Mouse (Mus musculus) MEL (cell line): ENCODE measurements around the gene Slc34a1. TPM values are rescaled to one million over a fixed set of nuclear protein-coding genes. Genes with fewer than 3 reads are reported as not detected.
A peak's percentile ranks its signal among the peaks of the same experiment; 100 is the strongest.

Source experiments
- DNase-seq: peaks from one replicate; pipeline ENCODE4 v3.0.0; 2011; ENCODE audit warnings: low read depth, low spot score
- H3K27ac ChIP-seq: 2 replicates; pipeline ENCODE4 v1.5.1; 2012; ENCODE audit warnings: low read depth, mild to moderate bottlenecking, control low read depth, low read length, moderate library complexity; ENCODE audit not compliant: control insufficient read depth
- H3K27me3 ChIP-seq, 2 experiments: fragments of 150-350 bp in 1 of 2; sonication (generic) in 1 of 2; 2 replicates each; pipeline ENCODE4 v1.6.1; 2012; ENCODE audit warnings: low read length in 2 of 2, mild to moderate bottlenecking in 2 of 2, improper control_type of control experiment in 1 of 2, moderate library complexity in 1 of 2; ENCODE audit not compliant: insufficient read depth in 2 of 2, control insufficient read depth in 1 of 2
- H3K36me3 ChIP-seq, 2 experiments: 2 replicates each; pipeline ENCODE4 v1.6.1; 2012 to 2014; ENCODE audit warnings: low read length in 2 of 2, improper control_type of control experiment in 1 of 2, inconsistent platforms in 1 of 2, mild to moderate bottlenecking in 1 of 2; ENCODE audit not compliant: insufficient read depth in 2 of 2, control insufficient read depth in 1 of 2
- H3K4me1 ChIP-seq, 2 experiments: fragments of 150-350 bp in 1 of 2; sonication (generic) in 1 of 2; 2 replicates each; pipeline ENCODE4 v1.6.1; 2012; ENCODE audit warnings: low read length in 2 of 2, improper control_type of control experiment in 1 of 2, mild to moderate bottlenecking in 1 of 2; ENCODE audit not compliant: insufficient read depth in 2 of 2, control insufficient read depth in 1 of 2
- H3K4me3 ChIP-seq, 2 experiments: fragments of 150-350 bp in 1 of 2; sonication (generic) in 1 of 2; 2 replicates each; pipeline ENCODE4 v1.5.1; 2012; ENCODE audit warnings: low read depth in 2 of 2, low read length in 2 of 2, mild to moderate bottlenecking in 2 of 2, moderate library complexity in 2 of 2, control low read depth in 1 of 2, improper control_type of control experiment in 1 of 2; ENCODE audit not compliant: control insufficient read depth in 1 of 2, insufficient read depth in 1 of 2
- H3K79me2 ChIP-seq: 2 replicates; pipeline ENCODE4 v1.6.1; 2012; ENCODE audit warnings: mild to moderate bottlenecking, low read length, moderate library complexity; ENCODE audit not compliant: control insufficient read depth, poor library complexity, insufficient read depth
- H3K9ac ChIP-seq: 2 replicates; pipeline ENCODE4 v1.6.1; 2012; ENCODE audit warnings: low read depth, mild to moderate bottlenecking, control low read depth, low read length, moderate library complexity; ENCODE audit not compliant: control insufficient read depth, poor library complexity, severe bottlenecking
- H3K9me3 ChIP-seq: fragments of 150-350 bp; sonication (generic); replicated peaks from 2 replicates; pipeline ENCODE4 v1.6.1; 2012; ENCODE audit warnings: mild to moderate bottlenecking, low read length, improper control_type of control experiment, moderate library complexity; ENCODE audit not compliant: insufficient read depth
- BHLHE40 ChIP-seq: IDR thresholded peaks from 2 replicates; pipeline ENCODE4 v1.6.1; 2012; ENCODE audit warnings: low read depth, mild to moderate bottlenecking, inconsistent platforms, low read length, improper control_type of control experiment, borderline replicate concordance
- CHD1 ChIP-seq: IDR thresholded peaks from 2 replicates; pipeline ENCODE4 v1.6.1; 2012; ENCODE audit warnings: low read depth, mild to moderate bottlenecking, inconsistent platforms, low read length, improper control_type of control experiment
- CHD2 ChIP-seq: IDR thresholded peaks from 2 replicates; pipeline ENCODE4 v1.6.1; 2011; ENCODE audit warnings: low read length, improper control_type of control experiment
- EP300 ChIP-seq, 2 experiments: IDR thresholded peaks; 2 replicates each; pipeline ENCODE4 v1.6.1; 2011; ENCODE audit warnings: improper control_type of control experiment in 2 of 2, low read length in 2 of 2, low read depth in 1 of 2, mild to moderate bottlenecking in 1 of 2
- ETS1 ChIP-seq: IDR thresholded peaks from 2 replicates; pipeline ENCODE4 v1.6.1; 2012; ENCODE audit warnings: low read depth, mild to moderate bottlenecking, inconsistent platforms, low read length, improper control_type of control experiment, moderate library complexity
- GABPA ChIP-seq: IDR thresholded peaks from 2 replicates; pipeline ENCODE4 v1.6.1; 2012; ENCODE audit warnings: low read depth, mild to moderate bottlenecking, inconsistent platforms, low read length, improper control_type of control experiment, moderate library complexity
- GATA1 ChIP-seq: IDR thresholded peaks from 2 replicates; pipeline ENCODE4 v1.6.1; 2011; ENCODE audit warnings: low read depth, low read length, improper control_type of control experiment
- HCFC1 ChIP-seq: IDR thresholded peaks from 2 replicates; pipeline ENCODE4 v1.6.1; 2012; ENCODE audit warnings: low read depth, mild to moderate bottlenecking, inconsistent platforms, low read length, improper control_type of control experiment, moderate library complexity
- KAT2A ChIP-seq: conservative IDR thresholded peaks from 2 replicates; pipeline ENCODE4 v1.6.1; 2012; ENCODE audit warnings: low read depth, low read length, improper control_type of control experiment, inconsistent platforms
- MAFK ChIP-seq: IDR thresholded peaks from 2 replicates; pipeline ENCODE4 v1.6.1; 2011; ENCODE audit warnings: low read depth, mild to moderate bottlenecking, low read length, improper control_type of control experiment, borderline replicate concordance
- MXI1 ChIP-seq: IDR thresholded peaks from 2 replicates; pipeline ENCODE4 v1.6.1; 2011; ENCODE audit warnings: mild to moderate bottlenecking, low read depth, low read length, improper control_type of control experiment
- MYB ChIP-seq: IDR thresholded peaks from 2 replicates; pipeline ENCODE4 v1.6.1; 2011; ENCODE audit warnings: mild to moderate bottlenecking, low read depth, low read length, improper control_type of control experiment
- NELFE ChIP-seq: IDR thresholded peaks from 2 replicates; pipeline ENCODE4 v1.6.1; 2011; ENCODE audit warnings: low read depth, low read length, improper control_type of control experiment
- NRF1 ChIP-seq: IDR thresholded peaks from 2 replicates; pipeline ENCODE4 v1.6.1; 2014; ENCODE audit warnings: low read depth, mild to moderate bottlenecking, inconsistent platforms, low read length, improper control_type of control experiment, moderate library complexity; ENCODE audit not compliant: poor library complexity, insufficient read depth, severe bottlenecking
- POLR2A ChIP-seq, 2 experiments: IDR thresholded peaks; 2 replicates each; pipeline ENCODE4 v1.6.1; 2011 to 2012; ENCODE audit warnings: low read length in 2 of 2, mild to moderate bottlenecking in 2 of 2, control low read depth in 1 of 2, improper control_type of control experiment in 1 of 2, low read depth in 1 of 2, moderate library complexity in 1 of 2; ENCODE audit not compliant: control insufficient read depth in 1 of 2, insufficient read depth in 1 of 2, poor library complexity in 1 of 2
- POLR2AphosphoS5 ChIP-seq: IDR thresholded peaks from 2 replicates; pipeline ENCODE4 v1.6.1; 2012; ENCODE audit warnings: low read depth, borderline replicate concordance, mild to moderate bottlenecking, inconsistent platforms, low read length, moderate library complexity, mixed read lengths
- RAD21 ChIP-seq: IDR thresholded peaks from 2 replicates; pipeline ENCODE4 v1.6.1; 2011; ENCODE audit warnings: mild to moderate bottlenecking, low read depth, low read length, improper control_type of control experiment
- SIN3A ChIP-seq: IDR thresholded peaks from 2 replicates; pipeline ENCODE4 v1.6.1; 2012; ENCODE audit warnings: low read length, improper control_type of control experiment, inconsistent platforms
- TBP ChIP-seq: IDR thresholded peaks from 2 replicates; pipeline ENCODE4 v1.8.0; 2011; ENCODE audit warnings: low read depth, low read length, improper control_type of control experiment
- TCF12 ChIP-seq: IDR thresholded peaks from 2 replicates; pipeline ENCODE4 v1.6.1; 2014; ENCODE audit warnings: low read depth, mild to moderate bottlenecking, inconsistent platforms, low read length, improper control_type of control experiment, moderate library complexity
- UBTF ChIP-seq: IDR thresholded peaks from 2 replicates; pipeline ENCODE4 v1.6.1; 2012; ENCODE audit warnings: low read depth, mild to moderate bottlenecking, inconsistent platforms, low read length, improper control_type of control experiment, moderate library complexity, borderline replicate concordance; ENCODE audit not compliant: insufficient read depth
- USF1 ChIP-seq: IDR thresholded peaks from 2 replicates; pipeline ENCODE4 v1.6.1; 2014; ENCODE audit warnings: low read depth, mild to moderate bottlenecking, inconsistent platforms, low read length, improper control_type of control experiment, moderate library complexity
- USF2 ChIP-seq, 2 experiments: IDR thresholded peaks; 2 replicates each; pipeline ENCODE4 v1.6.1; 2011 to 2012; ENCODE audit warnings: improper control_type of control experiment in 2 of 2, low read length in 2 of 2, borderline replicate concordance in 1 of 2, inconsistent platforms in 1 of 2, low read depth in 1 of 2, mild to moderate bottlenecking in 1 of 2; ENCODE audit not compliant: insufficient read depth in 1 of 2
- ZMIZ1 ChIP-seq: IDR thresholded peaks from 2 replicates; pipeline ENCODE4 v1.6.1; 2012; ENCODE audit warnings: low read depth, mild to moderate bottlenecking, inconsistent platforms, low read length, improper control_type of control experiment, moderate library complexity
- ZNF384 ChIP-seq: IDR thresholded peaks from 2 replicates; pipeline ENCODE4 v1.6.1; 2012; ENCODE audit warnings: low read depth, mild to moderate bottlenecking, inconsistent platforms, low read length, improper control_type of control experiment
- polyA plus RNA-seq, 2 experiments: library from polyadenylated mRNA; stranded (reverse) in 1 of 2; unstranded in 1 of 2; fragments of >175 nt in 1 of 2; fragments of >200 nt in 1 of 2; gene quantifications; 2 replicates each; pipeline versions ENCODE4 v1.2.1 to v1.2.4; 2012; ENCODE audit warnings: low replicate concordance in 2 of 2, low read depth in 1 of 2; ENCODE audit not compliant: insufficient read length in 2 of 2, insufficient read depth in 1 of 2, missing spikeins in 1 of 2
- total RNA-seq: library from RNA; depleted of rRNA; stranded (reverse); fragments of 300-350 nt; gene quantifications from 2 replicates; pipeline ENCODE4 v1.2.3, GENCODE M21; 2012

Slc34a1 gene
- total and polyA plus RNA-seq, 3 experiments: not detected

GRCm38 (mm10) chr13:55446483-55447105 is 48.6 kb downstream of the Slc34a1 start (continued):
- TF ChIP-seq GATA1 (peak; percentile 92), EP300 (IDR thresholded peaks at IDR 0.05; ENCODE audit: low read depth in 1 of 2, low read length in 2 of 2) (peak; percentile 79 to 80), TBP (peak; percentile 70), RAD21 (no peak), SIN3A (peak; percentile 77), MAFK (peak; percentile 28; the same call in 1 of the 2 replicates)

- H3K79me2 ChIP-seq: peaks cover 32% of the 10 kb centered on the region
- TF ChIP-seq HCFC1: 0 out of 2 replicates have a peak, but pooled peaks have one; percentile 17
- TF ChIP-seq KAT2A: no peak
- TF ChIP-seq BHLHE40: 0 out of 2 replicates have a peak, but pooled peaks have one; percentile 18
- no peak for TF ChIP-seq CHD1
- TF ChIP-seq GATA1: no peak
- TF ChIP-seq POLR2A (IDR thresholded peaks at IDR 0.05; ENCODE audit: control insufficient read depth in 1 of 2, insufficient read depth in 1 of 2, low read depth in 1 of 2, low read length in 2 of 2, poor library complexity in 1 of 2): no peak
- TF ChIP-seq CHD2: no peak
- TF ChIP-seq MXI1: no peak; the same call in 1 of the 2 replicates
- TF ChIP-seq MYB: no peak
- no peak for TF ChIP-seq USF1
- no peak for TF ChIP-seq NRF1
- TF ChIP-seq ZNF384: no peak
- TF ChIP-seq USF2 (IDR thresholded peaks at IDR 0.05; ENCODE audit: borderline replicate concordance in 1 of 2, insufficient read depth in 1 of 2, low read depth in 1 of 2, low read length in 2 of 2): no peak
- TF ChIP-seq RAD21: no peak
- no peak for TF ChIP-seq POLR2AphosphoS5
- peak; percentile 39 for TF ChIP-seq ETS1
- no peak for TF ChIP-seq TBP
- no peak for TF ChIP-seq TCF12
- TF ChIP-seq GABPA: no peak
- no peak for TF ChIP-seq NELFE
- TF ChIP-seq ZMIZ1: no peak
- no peak for TF ChIP-seq UBTF
- 0 out of 2 replicates have a peak, but pooled peaks have one; percentile 61 for TF ChIP-seq SIN3A
- TF ChIP-seq EP300 (IDR thresholded peaks at IDR 0.05; ENCODE audit: low read depth in 1 of 2, low read length in 2 of 2): no peak
- TF ChIP-seq, all 39 proteins: peak for 4
- peak overlapping the region in 1 of 2 experiments; percentile 4; a peak in 2 of 4 replicates for H3K4me3 ChIP-seq
- DNase-seq: peak; percentile 69
- no peaks in the 10 kb centered on the region for H3K27me3 ChIP-seq
- H3K27ac ChIP-seq: peak overlapping the region; percentile 69
- no peaks in the 10 kb centered on the region for H3K9me3 ChIP-seq
- peak overlapping the region; percentile 52 for H3K9ac ChIP-seq
- peaks cover 4 to 18% of the 10 kb centered on the region in 2 experiments for H3K36me3 ChIP-seq
- H3K4me1 ChIP-seq: peaks cover 7 to 31% of the 10 kb centered on the region in 2 experiments
These were observed 49.6 kb downstream of the Slc34a1 start for GRCm38 (mm10) chr13:55447543-55447943.
